Mouse (Mus musculus): ENCODE data around the gene Gpr83. TPM values are rescaled to one million over a fixed set of nuclear protein-coding genes. Genes with fewer than 3 reads are reported as not detected.

Gene Gpr83
- polyA plus RNA-seq, 1 experiment: 4.6 TPM

- Histone ChIP-seq H3K4me1 (ENCODE audit: control insufficient read depth, insufficient read depth, insufficient read length) (peaks cover 4% of the 10 kb centered on the region; the same call in 1 of the 2 replicates), H3K36me3 (ENCODE audit: control insufficient read depth, insufficient read depth, low read length) (no peaks in the 10 kb centered on the region), H3K4me3 (ENCODE audit: extremely low read depth, insufficient read depth, insufficient read length) (no peak overlapping the region), H3K27ac (ENCODE audit: insufficient read depth, low read length) (no peak overlapping the region), H3K27me3 (ENCODE audit: control insufficient read depth, insufficient read depth, low read length) (no peaks in the 10 kb centered on the region)
- WGBS: 45% methylated on average over 7 of the region's 7 CpGs
- DNase-seq (ENCODE audit: low read depth in 1 of 2, low spot score in 2 of 2): no peak
- TF ChIP-seq POLR2A (IDR thresholded peaks at IDR 0.05; ENCODE audit: low read depth, low read length): no peak
- no peak for TF ChIP-seq CTCF (IDR thresholded peaks at IDR 0.05; ENCODE audit: extremely low read depth, insufficient read depth, insufficient read length, insufficient replicate concordance)
These were observed 20.5 kb upstream of the Gpr83 start for GRCm38 (mm10) chr9:14839527-14839926.

- Histone ChIP-seq H3K27ac (ENCODE audit: insufficient read depth, low read length) (no peak overlapping the region), H3K4me3 (ENCODE audit: extremely low read depth, insufficient read depth, insufficient read length) (no peak overlapping the region), H3K36me3 (ENCODE audit: control insufficient read depth, insufficient read depth, low read length) (no peaks in the 10 kb centered on the region), H3K4me1 (ENCODE audit: control insufficient read depth, insufficient read depth, insufficient read length) (peaks cover 4% of the 10 kb centered on the region; the same call in 1 of the 2 replicates), H3K27me3 (ENCODE audit: control insufficient read depth, insufficient read depth, low read length) (no peaks in the 10 kb centered on the region)
- 61% methylated on average over 5 of the region's 5 CpGs for WGBS
- no peak for DNase-seq (ENCODE audit: low read depth in 1 of 2, low spot score in 2 of 2)
- TF ChIP-seq CTCF (IDR thresholded peaks at IDR 0.05; ENCODE audit: extremely low read depth, insufficient read depth, insufficient read length, insufficient replicate concordance) (no peak), POLR2A (IDR thresholded peaks at IDR 0.05; ENCODE audit: low read depth, low read length) (no peak)
These were observed 20.0 kb upstream of the Gpr83 start for GRCm38 (mm10) chr9:14839970-14840369.

- WGBS: 86% methylated on average over 10 of the region's 10 CpGs
- Histone ChIP-seq H3K27ac (ENCODE audit: insufficient read depth, low read length) (no peak overlapping the region), H3K4me1 (ENCODE audit: control insufficient read depth, insufficient read depth, insufficient read length) (peaks cover 4% of the 10 kb centered on the region; the same call in 1 of the 2 replicates), H3K27me3 (ENCODE audit: control insufficient read depth, insufficient read depth, low read length) (no peaks in the 10 kb centered on the region), H3K36me3 (ENCODE audit: control insufficient read depth, insufficient read depth, low read length) (no peaks in the 10 kb centered on the region), H3K4me3 (ENCODE audit: extremely low read depth, insufficient read depth, insufficient read length) (no peak overlapping the region)
- TF ChIP-seq CTCF (IDR thresholded peaks at IDR 0.05; ENCODE audit: extremely low read depth, insufficient read depth, insufficient read length, insufficient replicate concordance) (no peak), POLR2A (IDR thresholded peaks at IDR 0.05; ENCODE audit: low read depth, low read length) (no peak)
- DNase-seq (ENCODE audit: low read depth in 1 of 2, low spot score in 2 of 2): no peak
These were observed 17.9 kb upstream of the Gpr83 start for GRCm38 (mm10) chr9:14841878-14842761.

- no peaks in the 10 kb centered on the region for H3K27me3 ChIP-seq (ENCODE audit: control insufficient read depth, insufficient read depth, low read length)
- no peak for DNase-seq (ENCODE audit: low read depth in 1 of 2, low spot score in 2 of 2)
- 86% methylated on average over 6 of the region's 6 CpGs for WGBS
- peaks cover 4% of the 10 kb centered on the region; the same call in 1 of the 2 replicates for H3K4me1 ChIP-seq (ENCODE audit: control insufficient read depth, insufficient read depth, insufficient read length)
- no peak overlapping the region for H3K4me3 ChIP-seq (ENCODE audit: extremely low read depth, insufficient read depth, insufficient read length)
- no peak overlapping the region for H3K27ac ChIP-seq (ENCODE audit: insufficient read depth, low read length)
- TF ChIP-seq POLR2A (IDR thresholded peaks at IDR 0.05; ENCODE audit: low read depth, low read length) (no peak), CTCF (IDR thresholded peaks at IDR 0.05; ENCODE audit: extremely low read depth, insufficient read depth, insufficient read length, insufficient replicate concordance) (no peak)
- no peaks in the 10 kb centered on the region for H3K36me3 ChIP-seq (ENCODE audit: control insufficient read depth, insufficient read depth, low read length)
These were observed 16.6 kb upstream of the Gpr83 start for GRCm38 (mm10) chr9:14843311-14843857.

- Histone ChIP-seq H3K27me3 (ENCODE audit: control insufficient read depth, insufficient read depth, low read length) (no peaks in the 10 kb centered on the region), H3K4me1 (ENCODE audit: control insufficient read depth, insufficient read depth, insufficient read length) (peaks cover 4% of the 10 kb centered on the region; the same call in 1 of the 2 replicates), H3K36me3 (ENCODE audit: control insufficient read depth, insufficient read depth, low read length) (no peaks in the 10 kb centered on the region), H3K27ac (ENCODE audit: insufficient read depth, low read length) (no peak overlapping the region), H3K4me3 (ENCODE audit: extremely low read depth, insufficient read depth, insufficient read length) (no peak overlapping the region)
- WGBS: 81% methylated on average over 3 of the region's 3 CpGs
- DNase-seq (ENCODE audit: low read depth in 1 of 2, low spot score in 2 of 2): no peak
- TF ChIP-seq CTCF (IDR thresholded peaks at IDR 0.05; ENCODE audit: extremely low read depth, insufficient read depth, insufficient read length, insufficient replicate concordance) (no peak), POLR2A (IDR thresholded peaks at IDR 0.05; ENCODE audit: low read depth, low read length) (no peak)
These were observed 16.1 kb upstream of the Gpr83 start for GRCm38 (mm10) chr9:14843901-14844300.

GRCm38 (mm10) chr9:14846428-14846827, 13.6 kb upstream of the Gpr83 start:
- H3K27me3 ChIP-seq (ENCODE audit: control insufficient read depth, insufficient read depth, low read length): no peaks in the 10 kb centered on the region
- peak; percentile 45; the same call in 1 of the 2 replicates for TF ChIP-seq CTCF (IDR thresholded peaks at IDR 0.05; ENCODE audit: extremely low read depth, insufficient read depth, insufficient read length, insufficient replicate concordance)
- no peak for TF ChIP-seq POLR2A (IDR thresholded peaks at IDR 0.05; ENCODE audit: low read depth, low read length)
- no peak overlapping the region for H3K4me3 ChIP-seq (ENCODE audit: extremely low read depth, insufficient read depth, insufficient read length)
- H3K27ac ChIP-seq (ENCODE audit: insufficient read depth, low read length): no peak overlapping the region
- H3K4me1 ChIP-seq (ENCODE audit: control insufficient read depth, insufficient read depth, insufficient read length): no peaks in the 10 kb centered on the region
- no peaks in the 10 kb centered on the region for H3K36me3 ChIP-seq (ENCODE audit: control insufficient read depth, insufficient read depth, low read length)
- DNase-seq (ENCODE audit: low read depth in 1 of 2, low spot score in 2 of 2): no peak
- WGBS: 64% methylated on average over 5 of the region's 5 CpGs

Data from spleen, adult 2 months (tissue).